Mouse (Mus musculus) CH12.LX (cell line): ENCODE measurements at regions not wholly inside any gene's neighbourhood (a gene's known extent, or its start where the extent isn't known, plus 50 kb on each side); places are given as distances from the start of the nearest gene placed in this dataset.

Source experiments
- DNase-seq: peaks from one replicate; pipeline ENCODE4 v3.0.0-alpha.2; 2013; ENCODE audit errors: extremely low read depth
- H3K27ac ChIP-seq: 2 replicates; pipeline ENCODE4 v1.5.1; 2012; ENCODE audit warnings: low read depth, mild to moderate bottlenecking, control low read depth, moderate library complexity; ENCODE audit not compliant: insufficient read depth
- H3K27me3 ChIP-seq: replicated peaks from 2 replicates; pipeline ENCODE3; 2012; ENCODE audit warnings: inconsistent platforms
- H3K36me3 ChIP-seq, 2 experiments: replicated peaks in 1 of 2; 2 replicates each; pipeline versions ENCODE3 to v1.6.1; 2012; ENCODE audit warnings: inconsistent platforms in 1 of 2, low read length in 1 of 2, mild to moderate bottlenecking in 1 of 2, mixed read lengths in 1 of 2, moderate library complexity in 1 of 2; ENCODE audit not compliant: control insufficient read depth in 1 of 2, insufficient read depth in 1 of 2
- H3K4me1 ChIP-seq, 2 experiments: 2 replicates each; pipeline ENCODE4 v1.6.1; 2012; ENCODE audit warnings: inconsistent platforms in 1 of 2, moderate library complexity in 1 of 2; ENCODE audit not compliant: insufficient read depth in 2 of 2, control insufficient read depth in 1 of 2
- H3K4me2 ChIP-seq: 2 replicates; pipeline ENCODE4 v1.6.1; 2012; ENCODE audit warnings: low read depth, mild to moderate bottlenecking, control low read depth; ENCODE audit not compliant: poor library complexity, insufficient read depth, severe bottlenecking
- H3K4me3 ChIP-seq, 3 experiments: fragments of 150-350 bp in 1 of 3; sonication (generic) in 1 of 3; replicated peaks in 1 of 3; 2 replicates each; pipeline versions ENCODE3 to v1.5.1; 2011 to 2012; ENCODE audit warnings: low read depth in 2 of 3, low read length in 2 of 3, mild to moderate bottlenecking in 2 of 3, moderate library complexity in 2 of 3, control low read depth in 1 of 3, improper control_type of control experiment in 1 of 3, inconsistent platforms in 1 of 3, mixed read lengths in 1 of 3; ENCODE audit not compliant: poor library complexity in 1 of 3
- H3K79me2 ChIP-seq: replicated peaks from 2 replicates; pipeline ENCODE4 v1.6.1; 2012; ENCODE audit warnings: mild to moderate bottlenecking, moderate library complexity; ENCODE audit not compliant: control insufficient read depth, poor library complexity, insufficient read depth, severe bottlenecking; ENCODE audit errors: extremely low read depth
- H3K9ac ChIP-seq: 2 replicates; pipeline ENCODE4 v1.6.1; 2012; ENCODE audit warnings: low read depth, mild to moderate bottlenecking, control low read depth, moderate library complexity; ENCODE audit not compliant: insufficient read depth
- H3K9me3 ChIP-seq: replicated peaks from 2 replicates; pipeline ENCODE3; 2012; ENCODE audit warnings: low read length, inconsistent platforms, mixed read lengths
- BHLHE40 ChIP-seq: IDR thresholded peaks from 2 replicates; pipeline ENCODE4 v1.6.1; 2011; ENCODE audit warnings: mild to moderate bottlenecking, low read depth, low read length, improper control_type of control experiment
- CHD1 ChIP-seq: IDR thresholded peaks from 2 replicates; pipeline ENCODE4 v1.6.1; 2012; ENCODE audit warnings: low read depth, low read length, improper control_type of control experiment, inconsistent platforms
- HCFC1 ChIP-seq: IDR thresholded peaks from 2 replicates; pipeline ENCODE4 v1.6.1; 2012; ENCODE audit warnings: low read depth, mild to moderate bottlenecking, inconsistent platforms, low read length, improper control_type of control experiment
- IRF4 ChIP-seq: IDR thresholded peaks from 2 replicates; pipeline ENCODE4 v1.6.1; 2014; ENCODE audit warnings: low read depth, mild to moderate bottlenecking, inconsistent platforms, low read length, improper control_type of control experiment
- JUND ChIP-seq: conservative IDR thresholded peaks from 2 replicates; pipeline ENCODE4 v1.6.1; 2011; ENCODE audit warnings: low read depth, low read length, improper control_type of control experiment
- KAT2A ChIP-seq: IDR thresholded peaks from 2 replicates; pipeline ENCODE4 v1.6.1; 2012; ENCODE audit warnings: low read length, improper control_type of control experiment, inconsistent platforms; ENCODE audit not compliant: insufficient replicate concordance
- MAZ ChIP-seq: IDR thresholded peaks from 2 replicates; pipeline ENCODE4 v1.6.1; 2012; ENCODE audit warnings: low read depth, mild to moderate bottlenecking, inconsistent platforms, low read length, improper control_type of control experiment, moderate library complexity
- NELFE ChIP-seq: IDR thresholded peaks from 2 replicates; pipeline ENCODE4 v1.6.1; 2011; ENCODE audit warnings: low read depth, low read length, improper control_type of control experiment
- NRF1 ChIP-seq: IDR thresholded peaks from 2 replicates; pipeline ENCODE4 v1.6.1; 2014; ENCODE audit warnings: low read depth, mild to moderate bottlenecking, inconsistent platforms, low read length, improper control_type of control experiment, moderate library complexity
- PAX5 ChIP-seq: IDR thresholded peaks from 2 replicates; pipeline ENCODE4 v1.6.1; 2012; ENCODE audit warnings: low read length, inconsistent platforms, mixed read lengths
- POLR2AphosphoS2 ChIP-seq: IDR thresholded peaks from 2 replicates; pipeline ENCODE4 v1.6.1; 2011; ENCODE audit warnings: low read depth, low read length, improper control_type of control experiment
- RAD21 ChIP-seq: IDR thresholded peaks from 2 replicates; pipeline ENCODE4 v1.6.1; 2011; ENCODE audit warnings: low read depth, mild to moderate bottlenecking, low read length, improper control_type of control experiment, moderate library complexity
- RCOR1 ChIP-seq: conservative IDR thresholded peaks from 2 replicates; pipeline ENCODE4 v1.6.1; 2012; ENCODE audit warnings: low read depth, mild to moderate bottlenecking, inconsistent platforms, low read length, improper control_type of control experiment
- SIN3A ChIP-seq: IDR thresholded peaks from 2 replicates; pipeline ENCODE4 v1.6.1; 2012; ENCODE audit warnings: low read length, improper control_type of control experiment, inconsistent platforms
- ZMIZ1 ChIP-seq: IDR thresholded peaks from 2 replicates; pipeline ENCODE4 v1.6.1; 2012; ENCODE audit warnings: low read depth, mild to moderate bottlenecking, inconsistent platforms, low read length, improper control_type of control experiment
- ZNF384 ChIP-seq: IDR thresholded peaks from 2 replicates; pipeline ENCODE4 v1.6.1; 2012; ENCODE audit warnings: low read depth, low read length, improper control_type of control experiment, inconsistent platforms
- dilution Hi-C: fragments of 300-500 bp; cut with MboI; formaldehyde crosslinking; loops from 2 replicates; pipeline ENCODE4 v1.14.3; 2020; ENCODE audit warnings: low sequenced_read_pairs; ENCODE audit not compliant: extremely low pct_unique_long_range_greater_than_20kb, extremely low pct_ligation_motif_present
- in situ Hi-C: fragments of 300-500 bp; cut with MboI; formaldehyde crosslinking; loops from 3 replicates; pipeline ENCODE4 v1.14.3; 2019; ENCODE audit warnings: low sequenced_read_pairs, low pct_ligation_motif_present, low pct_unique_long_range_greater_than_20kb, mixed read lengths

DNA sequence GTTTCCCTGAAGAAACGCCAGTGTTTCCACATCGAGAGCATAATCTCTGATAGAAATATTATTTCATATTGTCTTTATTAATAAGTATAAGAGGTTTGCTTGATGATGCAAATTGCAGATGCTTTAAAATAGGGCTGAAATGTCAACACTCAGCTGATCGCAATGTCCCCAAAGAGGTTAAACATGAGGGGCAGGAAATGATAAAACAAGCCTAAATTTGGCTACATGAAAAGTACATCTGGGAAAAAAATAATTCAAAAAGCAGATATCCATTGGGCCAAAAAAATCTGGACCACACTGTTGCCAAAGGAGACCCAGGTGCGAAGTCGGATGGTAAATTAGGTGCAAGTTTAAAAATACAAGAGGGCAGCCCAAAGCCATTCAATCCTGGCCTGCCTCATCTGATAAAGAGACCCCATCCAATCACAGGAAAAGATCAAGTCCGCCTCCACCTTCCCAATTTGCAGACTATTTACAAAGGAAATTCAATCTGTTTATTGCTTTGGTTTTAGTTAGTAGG, 229.2 kb downstream of the Icos start:
- H3K4me3 ChIP-seq = no peak overlapping the region
- dilution Hi-C loops (no loop called here), in situ Hi-C loops (no loop called here)
- H3K9me3 ChIP-seq = no peaks in the 10 kb centered on the region
- no peak overlapping the region for H3K4me2 ChIP-seq
- no peak overlapping the region for H3K9ac ChIP-seq
- DNase-seq = no peak
- H3K27ac ChIP-seq = no peak overlapping the region
- H3K79me2 ChIP-seq = no peaks in the 10 kb centered on the region
- no peak for TF ChIP-seq IRF4
- no peak for TF ChIP-seq NRF1
- TF ChIP-seq HCFC1 = no peak
- TF ChIP-seq ZMIZ1 = no peak
- no peak for TF ChIP-seq POLR2AphosphoS2
- TF ChIP-seq MAZ = no peak
- no peak for TF ChIP-seq SIN3A
- TF ChIP-seq JUND = no peak
- TF ChIP-seq CHD1 = no peak
- no peak for TF ChIP-seq BHLHE40
- TF ChIP-seq ZNF384 = no peak
- TF ChIP-seq KAT2A = no peak
- no peak for TF ChIP-seq RAD21
- TF ChIP-seq PAX5 = no peak
- no peak for TF ChIP-seq RCOR1
- no peak for TF ChIP-seq NELFE
- peaks cover 0 to 3% of the 10 kb centered on the region in 2 experiments; a peak in 1 of 4 replicates for H3K4me1 ChIP-seq
- no peaks in the 10 kb centered on the region for H3K27me3 ChIP-seq
- H3K36me3 ChIP-seq = no peaks in the 10 kb centered on the region

DNA sequence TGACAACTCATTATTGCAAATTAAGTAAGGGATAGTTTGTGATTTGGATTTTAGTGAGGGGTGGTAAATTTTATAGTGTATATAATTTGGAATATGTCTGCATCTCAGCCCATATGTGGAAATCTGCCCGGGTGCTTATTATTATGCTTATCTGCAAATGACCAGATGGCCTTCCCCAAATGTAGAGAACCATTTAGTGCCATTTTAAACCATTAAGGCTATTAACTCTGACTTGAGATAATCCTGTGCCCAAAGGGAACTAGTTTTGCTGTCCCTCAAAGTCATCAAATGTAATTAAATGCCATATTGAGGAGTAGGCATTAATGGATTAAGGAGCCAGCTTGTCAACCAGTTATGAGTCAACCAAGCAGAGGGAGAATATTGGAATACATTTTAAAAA, 230.7 kb downstream of the Icos start:
- dilution Hi-C loops (no loop called here), in situ Hi-C loops (no loop called here)

More for the DNA sequence above, 230.7 kb downstream of the Icos start:
- no peak for DNase-seq
- no peak overlapping the region for H3K9ac ChIP-seq
- H3K4me2 ChIP-seq = no peak overlapping the region
- TF ChIP-seq BHLHE40 = no peak
- no peaks in the 10 kb centered on the region for H3K9me3 ChIP-seq
- no peaks in the 10 kb centered on the region for H3K27me3 ChIP-seq
- H3K4me3 ChIP-seq = no peak overlapping the region
- no peaks in the 10 kb centered on the region for H3K36me3 ChIP-seq
- no peaks in the 10 kb centered on the region for H3K79me2 ChIP-seq
- H3K27ac ChIP-seq = no peak overlapping the region
- no peaks in the 10 kb centered on the region for H3K4me1 ChIP-seq
